Mouse (Mus musculus): ENCODE measurements around the gene Ankrd10.

GRCm38 (mm10) chr8:11627717-11628116 lies 7.8 kb downstream of the Ankrd10 start:
- TF ChIP-seq CTCF (IDR thresholded peaks at IDR 0.05; ENCODE audit: low read depth) (no peak), EP300 (IDR thresholded peaks at IDR 0.05; ENCODE audit: low read depth) (no peak)

Data from liver, postnatal 0 days (tissue).